Mouse (Mus musculus) erythroblast, embryonic 14.5 days (primary cell): Measurements from ENCODE around the gene Rad51b.

Experiments used
- GATA1 ChIP-seq: IDR thresholded peaks from 2 replicates; pipeline ENCODE4 v1.6.1; 2012; ENCODE audit warnings: low read length, inconsistent platforms, mixed read lengths
- TAL1 ChIP-seq: IDR thresholded peaks from 3 replicates; pipeline ENCODE4 v1.6.1; 2012; ENCODE audit warnings: low read length, inconsistent platforms, mixed read lengths

GRCm38 (mm10) chr12:79762087-79762486, 465.0 kb downstream of the Rad51b start:
- TF ChIP-seq GATA1, result no peak
- TF ChIP-seq TAL1, result no peak
